Mouse (Mus musculus): Measurements from ENCODE around the gene Gmds. TPM values are rescaled to one million over a fixed set of nuclear protein-coding genes. Genes with fewer than 3 reads are reported as not detected.

Gene Gmds
- polyA plus RNA-seq, 1 experiment from 2014 or later, result 35.6 TPM

GRCm38 (mm10) chr13:32134663-32135273, 203.8 kb downstream of the Gmds start:
- WGBS, result 82% methylated on average over 4 of the region's 4 CpGs
- Histone ChIP-seq H3K4me2 (ENCODE audit: low read depth, low read length) (no peak overlapping the region), H3K9me3 (replicated peaks; ENCODE audit: control insufficient read depth, low read length) (no peaks in the 10 kb centered on the region), H3K27me3 (ENCODE audit: control insufficient read depth, insufficient read depth, low read length) (no peaks in the 10 kb centered on the region), H3K9ac (replicated peaks; ENCODE audit: low read length) (no peak overlapping the region), H3K4me1 (ENCODE audit: control insufficient read depth, insufficient read depth, low read length) (no peaks in the 10 kb centered on the region), H3K4me3 (ENCODE audit: low read depth, low read length) (no peak overlapping the region), H3K36me3 (replicated peaks; ENCODE audit: control insufficient read depth, insufficient read depth, low read depth, low read length) (no peaks in the 10 kb centered on the region), H3K27ac (replicated peaks; ENCODE audit: low read depth, low read length) (no peak overlapping the region)
- ATAC-seq (replicated peaks; ENCODE audit: insufficient number of reproducible peaks, low FRiP score, low TSS enrichment, low read depth) (no peak), DNase-seq (ENCODE audit: low spot score) (no peak)

DNA sequence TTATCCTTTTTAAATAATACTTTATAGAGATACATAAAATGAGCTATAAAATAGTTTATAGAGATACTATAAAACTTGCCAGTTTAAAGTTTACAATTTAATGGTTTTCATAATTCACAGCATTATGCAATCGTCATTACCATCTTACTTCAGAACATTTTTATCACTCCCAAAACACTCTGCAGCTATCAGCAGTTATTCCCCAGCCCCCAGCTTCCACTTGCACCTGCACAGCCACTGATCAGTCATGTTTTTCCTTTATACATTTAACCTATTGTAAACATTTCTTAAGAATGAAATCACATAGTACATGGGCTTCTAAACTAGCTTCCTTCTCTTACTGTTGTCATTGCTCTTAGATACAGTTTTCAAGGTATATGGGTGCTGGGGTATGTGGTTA, 208.6 kb downstream of the Gmds start:
- Histone ChIP-seq H3K4me1 (ENCODE audit: control insufficient read depth, insufficient read depth, low read length) (no peaks in the 10 kb centered on the region), H3K9ac (replicated peaks; ENCODE audit: low read length) (no peak overlapping the region), H3K4me3 (ENCODE audit: low read depth, low read length) (no peak overlapping the region), H3K4me2 (ENCODE audit: low read depth, low read length) (no peak overlapping the region), H3K27ac (replicated peaks; ENCODE audit: low read depth, low read length) (no peak overlapping the region), H3K9me3 (replicated peaks; ENCODE audit: control insufficient read depth, low read length) (no peaks in the 10 kb centered on the region), H3K36me3 (replicated peaks; ENCODE audit: control insufficient read depth, insufficient read depth, low read depth, low read length) (no peaks in the 10 kb centered on the region), H3K27me3 (ENCODE audit: control insufficient read depth, insufficient read depth, low read length) (no peaks in the 10 kb centered on the region)
- DNase-seq (ENCODE audit: low spot score), result no peak
- 88% methylated on average over 1 of the region's 1 CpGs for WGBS
- no peak for ATAC-seq (replicated peaks; ENCODE audit: insufficient number of reproducible peaks, low FRiP score, low TSS enrichment, low read depth)

DNA sequence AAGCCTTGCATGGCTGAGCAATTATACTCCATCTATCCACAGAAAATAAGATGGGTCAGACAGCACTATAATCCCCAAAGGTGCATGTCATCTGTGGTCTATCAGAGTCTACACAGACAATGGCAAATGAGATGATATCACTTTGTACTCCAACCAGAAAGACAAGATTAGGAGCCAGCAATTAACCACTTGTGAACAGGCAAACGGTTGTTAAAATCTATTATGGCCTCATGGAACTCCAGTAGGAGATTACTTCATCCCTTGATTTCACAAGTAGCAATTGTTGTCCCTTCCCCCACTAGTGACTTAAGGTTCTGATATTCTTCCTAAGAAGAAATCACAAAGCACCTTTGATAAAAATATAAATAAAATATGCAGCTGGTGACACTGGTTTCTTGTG, 220.2 kb downstream of the Gmds start:
- DNase-seq (ENCODE audit: low spot score) (no peak), ATAC-seq (replicated peaks; ENCODE audit: insufficient number of reproducible peaks, low FRiP score, low TSS enrichment, low read depth) (no peak)
- WGBS, result 70% methylated on average over 1 of the region's 1 CpGs
- Histone ChIP-seq H3K9me3 (replicated peaks; ENCODE audit: control insufficient read depth, low read length) (no peaks in the 10 kb centered on the region), H3K27ac (replicated peaks; ENCODE audit: low read depth, low read length) (no peak overlapping the region), H3K27me3 (ENCODE audit: control insufficient read depth, insufficient read depth, low read length) (no peaks in the 10 kb centered on the region), H3K4me3 (ENCODE audit: low read depth, low read length) (no peak overlapping the region), H3K4me1 (ENCODE audit: control insufficient read depth, insufficient read depth, low read length) (no peaks in the 10 kb centered on the region), H3K4me2 (ENCODE audit: low read depth, low read length) (no peak overlapping the region), H3K36me3 (replicated peaks; ENCODE audit: control insufficient read depth, insufficient read depth, low read depth, low read length) (no peaks in the 10 kb centered on the region), H3K9ac (replicated peaks; ENCODE audit: low read length) (no peak overlapping the region)

DNA sequence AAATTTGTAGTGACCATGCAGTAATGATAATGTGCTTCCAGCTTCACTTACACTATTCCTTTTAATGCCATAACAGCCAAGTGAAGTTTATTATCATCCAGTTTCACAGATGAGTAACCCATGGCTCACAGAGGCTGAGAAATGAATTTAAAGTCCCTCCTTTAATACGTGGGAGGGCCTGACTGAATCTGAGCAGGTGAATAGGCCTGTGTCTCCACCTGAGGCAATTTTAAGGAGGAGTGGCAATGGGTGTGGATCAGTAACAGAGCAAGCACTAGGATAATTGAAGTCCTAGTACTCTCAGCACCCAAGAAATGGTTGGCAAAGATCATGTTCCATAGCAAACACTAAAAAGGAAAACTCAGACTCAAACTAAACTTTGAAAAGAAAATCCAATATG, 223.1 kb downstream of the Gmds start:
- no peak for DNase-seq (ENCODE audit: low spot score)

GRCm38 (mm10) chr13:32113875-32114274, 224.7 kb downstream of the Gmds start:
- 96% methylated on average over 3 of the region's 3 CpGs for WGBS
- H3K9me3 ChIP-seq (replicated peaks; ENCODE audit: control insufficient read depth, low read length), result no peaks in the 10 kb centered on the region
- ATAC-seq (replicated peaks; ENCODE audit: insufficient number of reproducible peaks, low FRiP score, low TSS enrichment, low read depth) (no peak), DNase-seq (ENCODE audit: low spot score) (no peak)
- H3K9ac ChIP-seq (replicated peaks; ENCODE audit: low read length), result no peak overlapping the region
- H3K4me3 ChIP-seq (ENCODE audit: low read depth, low read length), result no peak overlapping the region
- no peak overlapping the region for H3K4me2 ChIP-seq (ENCODE audit: low read depth, low read length)
- H3K4me1 ChIP-seq (ENCODE audit: control insufficient read depth, insufficient read depth, low read length), result no peaks in the 10 kb centered on the region
- no peaks in the 10 kb centered on the region for H3K27me3 ChIP-seq (ENCODE audit: control insufficient read depth, insufficient read depth, low read length)
- H3K27ac ChIP-seq (replicated peaks; ENCODE audit: low read depth, low read length), result no peak overlapping the region
- H3K36me3 ChIP-seq (replicated peaks; ENCODE audit: control insufficient read depth, insufficient read depth, low read depth, low read length), result no peaks in the 10 kb centered on the region

More for the DNA sequence above, 223.1 kb downstream of the Gmds start:
- no peak overlapping the region for H3K4me2 ChIP-seq (ENCODE audit: low read depth, low read length)
- H3K4me3 ChIP-seq (ENCODE audit: low read depth, low read length), result no peak overlapping the region
- no peaks in the 10 kb centered on the region for H3K36me3 ChIP-seq (replicated peaks; ENCODE audit: control insufficient read depth, insufficient read depth, low read depth, low read length)
- H3K27ac ChIP-seq (replicated peaks; ENCODE audit: low read depth, low read length), result no peak overlapping the region
- H3K9ac ChIP-seq (replicated peaks; ENCODE audit: low read length), result no peak overlapping the region
- no peaks in the 10 kb centered on the region for H3K9me3 ChIP-seq (replicated peaks; ENCODE audit: control insufficient read depth, low read length)
- no peak for ATAC-seq (replicated peaks; ENCODE audit: insufficient number of reproducible peaks, low FRiP score, low TSS enrichment, low read depth)
- 73% methylated on average over 1 of the region's 1 CpGs for WGBS
- no peaks in the 10 kb centered on the region for H3K27me3 ChIP-seq (ENCODE audit: control insufficient read depth, insufficient read depth, low read length)
- H3K4me1 ChIP-seq (ENCODE audit: control insufficient read depth, insufficient read depth, low read length), result no peaks in the 10 kb centered on the region

- Histone ChIP-seq H3K4me2 (ENCODE audit: low read depth, low read length) (no peak overlapping the region), H3K9me3 (replicated peaks; ENCODE audit: control insufficient read depth, low read length) (no peaks in the 10 kb centered on the region), H3K4me3 (ENCODE audit: low read depth, low read length) (no peak overlapping the region), H3K9ac (replicated peaks; ENCODE audit: low read length) (no peak overlapping the region), H3K36me3 (replicated peaks; ENCODE audit: control insufficient read depth, insufficient read depth, low read depth, low read length) (no peaks in the 10 kb centered on the region), H3K27ac (replicated peaks; ENCODE audit: low read depth, low read length) (no peak overlapping the region), H3K4me1 (ENCODE audit: control insufficient read depth, insufficient read depth, low read length) (no peaks in the 10 kb centered on the region), H3K27me3 (ENCODE audit: control insufficient read depth, insufficient read depth, low read length) (no peaks in the 10 kb centered on the region)
- ATAC-seq (replicated peaks; ENCODE audit: insufficient number of reproducible peaks, low FRiP score, low TSS enrichment, low read depth) (no peak), DNase-seq (ENCODE audit: low spot score) (no peak)
- WGBS, result 59% methylated on average over 7 of the region's 7 CpGs
Measured at GRCm38 (mm10) chr13:32088303-32088977, 250.1 kb downstream of the Gmds start.

GRCm38 (mm10) chr13:32080520-32081249, 257.9 kb downstream of the Gmds start:
- no peak for DNase-seq (ENCODE audit: low spot score)
- H3K27ac ChIP-seq (replicated peaks; ENCODE audit: low read depth, low read length), result no peak overlapping the region
- H3K27me3 ChIP-seq (ENCODE audit: control insufficient read depth, insufficient read depth, low read length), result no peaks in the 10 kb centered on the region
- H3K9ac ChIP-seq (replicated peaks; ENCODE audit: low read length), result no peak overlapping the region
- H3K4me1 ChIP-seq (ENCODE audit: control insufficient read depth, insufficient read depth, low read length), result no peaks in the 10 kb centered on the region
- no peak overlapping the region for H3K4me3 ChIP-seq (ENCODE audit: low read depth, low read length)
- H3K4me2 ChIP-seq (ENCODE audit: low read depth, low read length), result no peak overlapping the region
- no peaks in the 10 kb centered on the region for H3K9me3 ChIP-seq (replicated peaks; ENCODE audit: control insufficient read depth, low read length)
- 50% methylated on average over 6 of the region's 6 CpGs for WGBS
- H3K36me3 ChIP-seq (replicated peaks; ENCODE audit: control insufficient read depth, insufficient read depth, low read depth, low read length), result no peaks in the 10 kb centered on the region
- no peak for ATAC-seq (replicated peaks; ENCODE audit: insufficient number of reproducible peaks, low FRiP score, low TSS enrichment, low read depth)

DNA sequence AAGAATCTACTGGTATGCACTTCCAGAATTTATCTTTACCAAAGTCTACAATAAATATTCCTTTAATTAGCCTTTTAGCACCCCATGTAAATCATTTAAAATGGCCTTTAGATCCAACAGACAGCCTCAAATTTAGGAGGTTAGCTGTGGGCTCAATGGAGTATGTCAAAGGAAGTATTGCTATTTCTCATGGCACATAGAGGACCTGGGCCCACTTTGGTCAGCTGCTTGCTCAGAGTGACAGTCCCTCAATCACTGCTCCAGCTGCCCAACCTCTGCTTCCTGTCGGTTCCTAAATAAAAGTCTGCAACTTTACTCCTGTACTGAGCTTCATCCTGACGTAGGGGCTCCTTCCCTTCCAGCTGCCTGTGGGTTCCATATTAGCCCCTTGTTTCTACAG, 264.9 kb downstream of the Gmds start:
- Histone ChIP-seq H3K36me3 (replicated peaks; ENCODE audit: control insufficient read depth, insufficient read depth, low read depth, low read length) (no peaks in the 10 kb centered on the region), H3K4me1 (ENCODE audit: control insufficient read depth, insufficient read depth, low read length) (no peaks in the 10 kb centered on the region), H3K27ac (replicated peaks; ENCODE audit: low read depth, low read length) (no peak overlapping the region), H3K27me3 (ENCODE audit: control insufficient read depth, insufficient read depth, low read length) (no peaks in the 10 kb centered on the region), H3K4me2 (ENCODE audit: low read depth, low read length) (no peak overlapping the region), H3K9me3 (replicated peaks; ENCODE audit: control insufficient read depth, low read length) (no peaks in the 10 kb centered on the region), H3K9ac (replicated peaks; ENCODE audit: low read length) (no peak overlapping the region), H3K4me3 (ENCODE audit: low read depth, low read length) (no peak overlapping the region)
- DNase-seq (ENCODE audit: low spot score), result no peak
- no peak for ATAC-seq (replicated peaks; ENCODE audit: insufficient number of reproducible peaks, low FRiP score, low TSS enrichment, low read depth)
- 50% methylated on average over 2 of the region's 2 CpGs for WGBS

Measured in embryonic facial prominence, embryonic 11.5 days (tissue).